Mouse (Mus musculus): ENCODE measurements around the gene Upk2.

DNA sequence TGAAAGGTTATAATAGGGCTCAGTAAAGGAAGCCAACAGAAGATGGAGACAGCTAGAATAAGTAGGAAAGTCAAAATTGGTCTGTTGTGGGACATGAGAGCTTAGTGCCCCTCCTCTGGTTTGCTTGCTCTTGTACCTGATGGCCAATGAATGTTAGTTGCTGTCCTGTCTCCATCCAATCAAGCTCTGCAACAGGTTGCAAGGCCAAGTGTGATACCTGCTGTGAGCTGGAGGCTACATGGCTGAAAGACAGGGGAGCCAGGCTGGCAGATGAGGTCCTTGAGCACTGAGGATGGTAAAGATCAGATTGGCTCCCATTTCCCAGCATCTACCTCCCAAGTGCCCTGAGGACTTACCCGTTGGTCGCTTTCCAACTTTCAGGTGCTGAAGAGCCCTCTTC, 42.0 kb downstream of the Upk2 start:
- TF ChIP-seq E2F4 (IDR thresholded peaks at IDR 0.05; ENCODE audit: insufficient replicate concordance, low read depth, low read length) = no peak
- no peak for TF ChIP-seq ZNF384 (IDR thresholded peaks at IDR 0.05; ENCODE audit: low read depth, low read length)
- no peak for TF ChIP-seq CTCF (conservative IDR thresholded peaks at IDR 0.05 in 1 of 2, IDR thresholded peaks at IDR 0.05 in 1 of 2; ENCODE audit: low read depth in 2 of 2, low read length in 2 of 2)
- TF ChIP-seq MAX (IDR thresholded peaks at IDR 0.05; ENCODE audit: low read length) = no peak
- TF ChIP-seq EP300 (IDR thresholded peaks at IDR 0.05; ENCODE audit: low read length) = no peak
- no peak for TF ChIP-seq SMC3 (IDR thresholded peaks at IDR 0.05; ENCODE audit: low read depth, low read length)
- no peak; the same call in 1 of the 2 replicates for TF ChIP-seq POLR2A (IDR thresholded peaks at IDR 0.05; ENCODE audit: low read depth, low read length)
- TF ChIP-seq MXI1 (IDR thresholded peaks at IDR 0.05; ENCODE audit: low read depth, low read length) = no peak
- no peak for TF ChIP-seq CHD2 (IDR thresholded peaks at IDR 0.05; ENCODE audit: low read length)
- no peak for TF ChIP-seq TCF12 (IDR thresholded peaks at IDR 0.05; ENCODE audit: low read depth, low read length)
- no peak for TF ChIP-seq RCOR1 (conservative IDR thresholded peaks at IDR 0.05; ENCODE audit: low read depth, low read length)
- TF ChIP-seq MYC (IDR thresholded peaks at IDR 0.05; ENCODE audit: low read depth, low read length) = no peak
